Mouse (Mus musculus) liver, embryonic 13.5 days (tissue): Measurements from ENCODE around the gene Far2. TPM values are rescaled to one million over a fixed set of nuclear protein-coding genes. Genes with fewer than 3 reads are reported as not detected.
A peak's percentile ranks its signal among the peaks of the same experiment; 100 is the strongest.

ENCODE experiments used
- ATAC-seq: fragments of 200-750 bp; cut with Nextera tagmentation; 2 replicates; pipeline ENCODE4 v1.8.0; 2017; ENCODE audit warnings: low read depth, mild to moderate bottlenecking, moderate number of reproducible peaks, moderate library complexity
- DNase-seq: peaks from one replicate; pipeline ENCODE4 v3.0.0; 2022
- H3K27ac ChIP-seq: fragments of 300-500 bp; sonication (generic); 2 replicates; pipeline ENCODE4 v1.5.1; 2015; ENCODE audit warnings: moderate library complexity, mild to moderate bottlenecking, inconsistent platforms
- H3K27me3 ChIP-seq: fragments of 300-500 bp; sonication (generic); 2 replicates; pipeline ENCODE4 v1.6.1; 2015; ENCODE audit warnings: mild to moderate bottlenecking, inconsistent platforms
- H3K36me3 ChIP-seq: fragments of 300-500 bp; sonication (generic); 2 replicates; pipeline ENCODE4 v1.6.1; 2015; ENCODE audit warnings: mild to moderate bottlenecking, inconsistent platforms
- H3K4me1 ChIP-seq: fragments of 300-500 bp; sonication (generic); replicated peaks from 2 replicates; pipeline ENCODE4 v1.6.1; 2015; ENCODE audit warnings: inconsistent platforms
- H3K4me2 ChIP-seq: fragments of 300-500 bp; sonication (generic); 2 replicates; pipeline ENCODE4 v1.6.1; 2015; ENCODE audit warnings: inconsistent platforms, mild to moderate bottlenecking, moderate library complexity
- H3K4me3 ChIP-seq: fragments of 300-500 bp; sonication (generic); replicated peaks from 2 replicates; pipeline ENCODE4 v1.5.1; 2015; ENCODE audit warnings: mild to moderate bottlenecking, inconsistent platforms
- H3K9ac ChIP-seq: fragments of 300-500 bp; sonication (generic); 2 replicates; pipeline ENCODE4 v1.6.1; 2015; ENCODE audit warnings: mild to moderate bottlenecking, inconsistent platforms
- H3K9me3 ChIP-seq: fragments of 300-500 bp; sonication (generic); replicated peaks from 2 replicates; pipeline ENCODE4 v1.6.1; 2016; ENCODE audit warnings: inconsistent platforms
- WGBS: fragments of 180-500 bp; shearing (Covaris S2); methylation state at CpG from one replicate; pipeline ENCODE4 v1.1.7; 2015; ENCODE audit not compliant: insufficient replicate concordance; 5-methylcytosine and 5-hydroxymethylcytosine counted together
- polyA plus RNA-seq: library from polyadenylated mRNA; unstranded; fragments of >200 nt; fragmentation: Nextera tagmentation; extraction: Ambion mirVana; gene quantifications from 2 replicates; pipeline ENCODE4 v1.2.1, GENCODE M21; 2015

The Far2 gene
- polyA plus RNA-seq, 1 experiment from 2014 or later = 0.88 TPM

DNA sequence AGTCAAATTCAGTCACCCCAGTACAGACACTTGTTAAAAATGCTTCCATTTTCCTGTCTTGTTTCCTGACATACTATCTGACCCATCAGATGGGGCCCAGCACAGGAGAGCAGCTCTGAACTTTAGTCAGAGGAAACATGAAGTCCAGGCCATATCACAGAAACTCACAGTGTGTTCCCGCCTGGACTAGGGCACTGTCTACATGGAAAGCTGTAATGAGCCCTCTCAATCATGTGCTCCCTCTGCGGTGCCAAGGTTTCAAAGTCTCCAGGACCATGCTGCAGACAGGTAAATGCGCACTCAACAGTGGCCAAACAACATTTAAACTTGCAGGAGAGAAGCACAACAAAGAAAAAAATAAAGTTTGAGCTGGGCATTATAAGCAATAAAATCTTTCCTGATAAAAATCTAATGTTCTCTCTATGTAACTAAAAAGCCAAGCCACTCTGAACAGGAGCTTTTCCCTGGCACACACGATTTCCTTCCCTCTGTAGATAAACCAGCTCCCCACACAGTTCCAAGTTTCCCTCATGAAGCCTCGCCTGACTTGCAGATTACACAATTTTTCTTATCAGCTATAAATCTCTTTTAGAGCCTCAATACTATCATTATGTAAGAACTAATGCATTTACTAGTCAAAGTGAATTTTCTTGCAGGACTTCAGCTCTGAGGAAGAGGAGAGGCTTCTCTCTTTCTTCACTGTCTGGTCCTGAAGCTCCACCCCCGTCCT is 147.1 kb downstream of the Far2 start:
- WGBS = 74% methylated on average over 6 of the region's 6 CpGs
- Histone ChIP-seq H3K9me3 (no peaks in the 10 kb centered on the region), H3K4me3 (no peak overlapping the region), H3K9ac (no peak overlapping the region), H3K27ac (no peak overlapping the region), H3K4me2 (no peak overlapping the region), H3K36me3 (peaks cover 74% of the 10 kb centered on the region), H3K27me3 (no peaks in the 10 kb centered on the region), H3K4me1 (no peaks in the 10 kb centered on the region)
- DNase-seq (no peak), ATAC-seq (no peak)

DNA sequence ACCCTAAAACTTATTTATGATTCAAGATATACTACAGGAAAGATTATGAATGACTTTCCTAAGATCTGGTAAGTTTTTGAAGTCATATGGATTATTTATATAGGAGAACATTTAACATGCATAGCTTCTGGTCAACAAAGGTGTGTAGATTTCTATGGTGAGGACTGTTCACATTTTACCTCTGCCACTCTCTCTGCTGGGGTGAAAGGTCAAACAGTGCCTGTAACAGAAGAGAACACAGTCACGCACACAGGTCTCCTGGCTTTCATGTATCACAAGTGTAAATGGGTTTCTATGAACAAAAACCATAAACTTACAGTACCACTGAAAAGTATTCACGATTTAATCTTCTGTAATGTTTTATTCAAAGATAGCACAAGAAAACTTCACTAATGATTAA is 152.1 kb downstream of the Far2 start:
- no peak overlapping the region for H3K9ac ChIP-seq
- H3K4me2 ChIP-seq = no peak overlapping the region
- no peak overlapping the region for H3K27ac ChIP-seq
- no peak overlapping the region for H3K4me3 ChIP-seq
- H3K4me1 ChIP-seq = no peaks in the 10 kb centered on the region; the same call in 1 of the 2 replicates
- DNase-seq (no peak), ATAC-seq (no peak)
- WGBS = 82% methylated on average over 2 of the region's 2 CpGs
- H3K36me3 ChIP-seq = peaks cover 73% of the 10 kb centered on the region
- H3K27me3 ChIP-seq = no peaks in the 10 kb centered on the region
- H3K9me3 ChIP-seq = no peaks in the 10 kb centered on the region

DNA sequence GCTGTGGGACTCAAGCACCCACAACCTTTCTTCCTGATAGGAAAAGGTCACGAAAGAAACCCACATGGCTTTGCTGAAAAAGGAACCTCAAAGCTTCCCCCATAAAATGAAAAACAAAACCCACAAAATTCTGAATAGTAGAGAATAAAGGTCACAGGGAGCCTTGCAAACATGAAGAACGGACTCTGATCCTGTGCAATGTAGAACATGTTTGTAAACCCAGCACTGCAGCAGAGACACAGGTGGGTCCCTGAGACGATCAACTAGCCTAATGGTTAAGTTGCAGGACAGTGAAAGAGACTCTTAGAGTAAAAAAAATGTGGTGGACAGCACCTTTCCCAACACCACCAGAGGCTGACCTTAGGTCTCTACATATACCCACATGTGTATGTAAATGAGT is 152.7 kb downstream of the Far2 start:
- H3K27ac ChIP-seq = no peak overlapping the region
- WGBS = 80% methylated on average over 3 of the region's 3 CpGs
- no peak overlapping the region for H3K4me3 ChIP-seq
- no peaks in the 10 kb centered on the region for H3K27me3 ChIP-seq
- H3K4me1 ChIP-seq = no peaks in the 10 kb centered on the region; the same call in 1 of the 2 replicates
- no peak for DNase-seq
- no peak for ATAC-seq
- H3K4me2 ChIP-seq = no peak overlapping the region
- no peaks in the 10 kb centered on the region for H3K9me3 ChIP-seq
- H3K36me3 ChIP-seq = peaks cover 69% of the 10 kb centered on the region
- H3K9ac ChIP-seq = no peak overlapping the region

DNA sequence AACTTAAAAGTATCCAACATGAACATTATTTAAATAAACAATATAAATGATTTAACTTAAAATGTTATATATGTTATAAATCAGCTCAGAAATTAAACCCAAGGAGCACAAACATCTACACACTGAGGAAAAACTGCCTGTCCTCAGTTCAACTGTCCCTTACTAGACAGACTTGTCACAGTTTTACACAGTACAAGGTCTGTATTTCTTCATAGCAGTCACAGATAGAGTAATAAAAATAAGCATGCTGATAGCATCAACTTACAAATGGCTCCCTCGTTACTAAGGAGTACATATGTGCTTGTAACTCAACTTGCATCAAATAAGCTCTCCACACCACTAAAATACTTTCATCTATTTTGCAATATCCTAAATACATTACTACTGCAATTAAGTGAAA is 158.1 kb downstream of the Far2 start:
- H3K9me3 ChIP-seq = no peaks in the 10 kb centered on the region
- H3K9ac ChIP-seq = no peak overlapping the region
- ATAC-seq (no peak), DNase-seq (no peak)
- peaks cover 46% of the 10 kb centered on the region for H3K36me3 ChIP-seq
- 93% methylated on average over 1 of the region's 1 CpGs for WGBS
- H3K4me3 ChIP-seq = no peak overlapping the region
- H3K27ac ChIP-seq = no peak overlapping the region
- no peak overlapping the region for H3K4me2 ChIP-seq
- H3K27me3 ChIP-seq = no peaks in the 10 kb centered on the region
- peaks cover 2% of the 10 kb centered on the region for H3K4me1 ChIP-seq

DNA sequence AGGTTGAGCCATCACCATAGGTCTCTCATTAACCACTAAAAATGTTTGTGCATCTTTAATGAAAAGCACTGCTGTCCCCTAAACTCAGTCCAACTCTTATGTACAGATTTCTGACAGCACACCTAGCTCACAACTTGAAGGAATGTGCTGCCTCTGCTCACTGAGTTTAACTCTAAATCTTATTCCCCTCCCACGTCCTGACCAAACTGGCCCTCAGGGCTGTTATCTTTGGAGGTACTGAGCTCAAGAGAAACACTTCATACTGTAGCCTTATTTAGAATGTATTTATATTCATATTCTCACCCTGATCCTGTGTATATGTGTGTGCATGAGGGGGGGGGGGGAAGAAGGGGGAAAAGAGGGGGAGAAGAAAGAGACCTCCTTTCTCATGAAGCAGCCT is 160.5 kb downstream of the Far2 start:
- ATAC-seq = no peak
- H3K4me1 ChIP-seq = peaks cover 11% of the 10 kb centered on the region
- peaks cover 28% of the 10 kb centered on the region for H3K36me3 ChIP-seq
- H3K4me2 ChIP-seq = no peak overlapping the region
- H3K9ac ChIP-seq = no peak overlapping the region
- no peak overlapping the region for H3K27ac ChIP-seq
- 68% methylated on average over 1 of the region's 1 CpGs for WGBS
- H3K4me3 ChIP-seq = no peak overlapping the region
- H3K9me3 ChIP-seq = no peaks in the 10 kb centered on the region
- no peaks in the 10 kb centered on the region for H3K27me3 ChIP-seq
- no peak for DNase-seq

DNA sequence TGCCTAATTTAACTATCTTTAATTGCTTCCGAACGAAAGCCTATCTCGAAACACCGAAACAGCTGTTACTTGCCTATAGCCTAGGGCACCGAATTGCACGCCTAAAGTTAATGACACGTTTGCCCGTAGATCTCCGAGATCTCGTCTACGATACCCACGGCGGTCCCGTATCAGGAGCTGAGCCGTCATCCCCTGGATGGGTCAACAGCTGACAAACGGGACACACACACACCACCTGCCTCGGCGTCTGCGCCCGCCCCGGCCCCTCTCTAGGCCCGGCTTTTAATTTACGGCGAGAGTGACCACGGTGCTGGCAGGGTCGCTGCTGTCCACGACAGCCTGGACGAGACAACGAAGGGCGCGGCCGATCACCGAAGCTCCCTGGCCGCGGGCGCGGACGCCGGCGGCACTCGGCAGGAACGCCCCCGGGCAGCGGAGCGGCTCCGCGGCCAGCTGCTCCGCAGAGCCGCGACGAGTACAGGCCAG is 164.4 kb downstream of the Far2 start:
- peaks cover 35% of the 10 kb centered on the region for H3K4me1 ChIP-seq
- WGBS = 1% methylated on average over 51 of the region's 51 CpGs
- H3K4me3 ChIP-seq = peak overlapping the region; percentile 91
- ATAC-seq (peak; percentile 68), DNase-seq (peak; percentile 48)
- H3K9me3 ChIP-seq = no peaks in the 10 kb centered on the region
- H3K4me2 ChIP-seq = peak overlapping the region; percentile 78
- peak overlapping the region; percentile 93 for H3K27ac ChIP-seq
- H3K36me3 ChIP-seq = peaks cover under 1% of the 10 kb centered on the region; the same call in 1 of the 2 replicates
- peak overlapping the region; percentile 96 for H3K9ac ChIP-seq
- no peaks in the 10 kb centered on the region for H3K27me3 ChIP-seq

DNA sequence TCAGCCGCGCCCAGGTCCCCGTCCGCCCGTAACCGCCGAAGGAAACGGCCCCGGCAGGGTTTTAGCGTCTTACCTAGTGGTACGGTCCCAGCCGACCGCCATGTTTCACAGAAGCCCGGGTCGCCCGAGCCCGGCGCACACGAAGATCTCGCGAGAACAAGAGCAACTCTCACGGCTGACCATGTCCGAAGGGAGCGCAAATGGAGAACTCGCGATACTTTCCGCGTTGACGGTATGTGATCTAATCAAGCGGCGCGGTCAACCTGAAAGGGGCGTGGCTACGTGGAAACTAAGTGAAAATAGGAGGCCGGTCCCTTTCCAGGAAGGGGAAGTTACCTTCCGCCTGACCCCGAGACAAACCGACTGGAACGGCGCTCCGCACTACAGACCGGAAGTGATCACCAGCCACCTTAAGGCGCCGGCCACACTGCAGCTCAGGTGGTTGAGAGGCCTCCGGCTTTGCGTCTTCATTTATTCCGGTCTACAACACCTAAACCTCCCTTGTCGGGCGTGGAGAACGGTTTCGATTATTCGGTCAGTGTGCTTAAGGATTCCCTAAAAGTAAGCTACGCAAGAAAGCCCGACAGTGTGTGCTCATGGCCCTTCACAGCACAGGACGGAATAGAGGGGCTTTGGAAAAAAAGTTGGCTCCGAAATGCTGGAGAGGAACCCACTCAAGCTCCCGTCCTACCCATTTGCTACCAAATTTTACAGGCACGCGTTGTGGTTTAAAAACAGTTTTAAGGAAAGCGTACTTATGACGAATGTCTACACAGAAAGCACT is 165.0 kb downstream of the Far2 start, which contains the start of gene Ergic2:
Gene Ergic2 (minus strand): TSS at position 478 of the 784 bp plus-strand sequence.
- ATAC-seq (peak; percentile 96), DNase-seq (peak; percentile 96)
- H3K27me3 ChIP-seq = no peaks in the 10 kb centered on the region
- H3K4me1 ChIP-seq = peaks cover 35% of the 10 kb centered on the region
- H3K27ac ChIP-seq = peak within 1 kb of the TSS; percentile 93
- no peaks in the 10 kb centered on the region for H3K36me3 ChIP-seq
- H3K4me2 ChIP-seq = peak within 1 kb of the TSS; percentile 78
- H3K9ac ChIP-seq = peak within 1 kb of the TSS; percentile 96
- peak within 1 kb of the TSS; percentile 91 for H3K4me3 ChIP-seq
- no peaks in the 10 kb centered on the region for H3K9me3 ChIP-seq
- 1% methylated on average over 61 of the region's 61 CpGs for WGBS

DNA sequence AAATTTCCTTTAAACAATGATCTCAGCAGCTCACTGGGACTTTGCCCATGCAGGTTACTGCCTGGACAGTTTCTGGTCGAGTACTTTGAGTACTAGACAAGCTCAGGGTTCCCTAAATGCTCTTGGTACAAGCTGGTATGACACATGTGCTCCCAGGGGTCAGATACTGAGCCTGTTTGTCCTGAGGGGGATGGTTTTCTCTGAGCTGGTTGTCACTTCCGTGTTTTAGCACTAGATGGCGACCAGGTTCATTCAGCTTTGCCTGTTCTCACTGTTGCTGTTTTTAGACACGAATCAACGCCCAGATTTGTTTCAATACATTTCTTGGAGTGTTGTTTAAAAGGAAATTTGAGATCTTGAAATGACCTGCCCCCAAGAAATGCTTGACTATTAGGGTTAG is 167.7 kb downstream of the Far2 start:
- Histone ChIP-seq H3K27me3 (no peaks in the 10 kb centered on the region), H3K9me3 (no peaks in the 10 kb centered on the region), H3K4me1 (peaks cover 51% of the 10 kb centered on the region), H3K9ac (no peak overlapping the region), H3K27ac (no peak overlapping the region), H3K36me3 (no peaks in the 10 kb centered on the region), H3K4me3 (no peak overlapping the region), H3K4me2 (no peak overlapping the region)
- 3% methylated on average over 5 of the region's 5 CpGs for WGBS
- no peak for ATAC-seq
- DNase-seq = peak; percentile 22

DNA sequence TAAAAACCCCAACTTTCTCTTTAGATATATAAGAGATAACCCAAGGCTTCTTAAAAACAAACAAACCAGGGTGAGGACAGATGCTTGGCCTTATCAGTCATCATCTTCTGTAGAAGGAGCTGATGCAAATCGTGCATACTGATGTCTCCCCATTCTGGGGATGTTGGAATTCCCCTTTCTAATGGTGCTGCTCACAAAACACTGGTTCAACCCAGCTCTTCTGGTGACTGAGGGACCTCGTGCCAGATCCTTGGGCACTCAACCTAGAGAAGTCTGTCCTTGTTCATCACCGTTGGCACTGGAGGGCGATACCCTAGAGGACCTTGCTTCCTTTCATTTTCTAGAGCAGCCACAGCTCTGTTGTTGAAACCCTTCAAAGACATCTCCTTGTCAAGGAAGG is 169.7 kb downstream of the Far2 start:
- no peaks in the 10 kb centered on the region for H3K9me3 ChIP-seq
- ATAC-seq = no peak
- H3K4me3 ChIP-seq = no peak overlapping the region
- WGBS = 69% methylated on average over 4 of the region's 4 CpGs
- no peak overlapping the region for H3K9ac ChIP-seq
- H3K4me1 ChIP-seq = peaks cover 40% of the 10 kb centered on the region
- no peak overlapping the region for H3K4me2 ChIP-seq
- no peak overlapping the region for H3K27ac ChIP-seq
- DNase-seq = no peak
- no peaks in the 10 kb centered on the region for H3K27me3 ChIP-seq
- H3K36me3 ChIP-seq = no peaks in the 10 kb centered on the region

DNA sequence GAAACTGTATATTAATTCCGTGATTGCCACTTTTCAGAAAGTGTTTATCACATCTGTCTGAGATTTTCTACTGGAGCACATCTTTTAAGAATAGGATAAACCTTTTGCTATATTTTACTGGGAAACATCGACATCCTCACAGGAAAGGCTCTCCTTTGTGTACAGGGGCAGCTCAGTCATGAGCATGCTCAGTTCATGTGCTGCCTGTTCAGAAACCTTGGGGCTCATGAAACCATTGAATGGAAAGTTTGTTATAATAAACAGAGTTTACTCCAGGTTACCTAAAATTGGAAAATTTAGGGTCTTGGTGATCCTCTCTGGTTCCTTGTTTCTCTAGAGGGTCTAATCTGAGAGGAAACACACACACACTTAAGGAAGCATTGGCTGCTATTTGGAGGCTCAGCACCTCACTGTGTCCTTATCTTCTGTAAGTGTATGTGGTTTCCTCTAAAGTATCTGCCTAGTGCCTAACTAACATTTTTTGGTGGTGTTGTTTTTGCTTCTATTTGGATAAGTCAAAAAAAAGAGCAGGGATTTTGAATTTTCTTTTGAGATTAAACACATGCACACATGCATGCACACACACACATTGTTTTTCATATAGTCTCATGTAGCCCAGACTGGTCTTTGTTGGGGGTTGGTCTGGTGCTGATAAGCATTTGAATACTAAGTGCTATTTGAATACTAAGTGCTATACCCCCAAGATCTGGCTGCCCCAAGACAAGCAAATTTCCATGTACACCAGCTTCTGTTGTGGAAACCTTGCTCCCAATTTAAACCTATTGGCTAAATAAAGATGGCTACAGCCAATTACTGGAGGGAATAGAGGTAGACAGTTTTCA is 171.4 kb downstream of the Far2 start:
- WGBS = 33% methylated on average over 2 of the region's 2 CpGs
- Histone ChIP-seq H3K4me1 (peaks cover 31% of the 10 kb centered on the region), H3K27ac (no peak overlapping the region), H3K27me3 (no peaks in the 10 kb centered on the region), H3K4me2 (no peak overlapping the region), H3K36me3 (no peaks in the 10 kb centered on the region), H3K9ac (no peak overlapping the region), H3K4me3 (no peak overlapping the region), H3K9me3 (no peaks in the 10 kb centered on the region)
- peak; percentile 76 for ATAC-seq
- DNase-seq = no peak

DNA sequence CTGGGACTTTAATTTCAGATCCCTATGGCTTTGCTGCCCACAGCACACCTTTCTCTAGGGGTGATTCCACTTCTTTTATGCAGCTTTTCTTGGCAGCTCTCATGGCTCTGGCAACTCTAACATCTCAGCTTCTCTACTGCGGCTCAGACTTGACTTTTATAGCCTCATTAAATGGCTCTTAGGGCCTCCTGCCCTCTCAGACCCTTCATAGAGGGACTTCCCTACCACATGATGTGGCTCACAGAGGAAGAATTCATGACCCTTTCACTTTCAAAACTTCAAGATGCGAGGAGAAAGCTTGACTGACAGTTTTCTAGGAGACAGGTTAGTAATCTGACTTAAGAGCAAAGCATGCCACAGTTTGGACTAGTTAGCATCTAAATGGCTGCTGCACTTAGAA is 175.6 kb downstream of the Far2 start:
- no peak overlapping the region for H3K4me3 ChIP-seq
- no peaks in the 10 kb centered on the region for H3K36me3 ChIP-seq
- H3K9me3 ChIP-seq = no peaks in the 10 kb centered on the region
- no peak for DNase-seq
- H3K27ac ChIP-seq = no peak overlapping the region
- H3K4me1 ChIP-seq = peaks cover 16% of the 10 kb centered on the region
- 70% methylated on average over 2 of the region's 2 CpGs for WGBS
- no peaks in the 10 kb centered on the region for H3K27me3 ChIP-seq
- H3K4me2 ChIP-seq = no peak overlapping the region
- no peak for ATAC-seq
- no peak overlapping the region for H3K9ac ChIP-seq
